Mouse (Mus musculus): ENCODE measurements around the gene Naaladl2. TPM values are rescaled to one million over a fixed set of nuclear protein-coding genes. Genes with fewer than 3 reads are reported as not detected.
A peak's percentile ranks its signal among the peaks of the same experiment; 100 is the strongest.

Gene Naaladl2
- polyA plus RNA-seq, 1 experiment from 2014 or later = 0.23 TPM

GRCm38 (mm10) chr3:24938507-24939182 lies 205.4 kb downstream of the Naaladl2 start:
- DNase-seq (no peak), ATAC-seq (ENCODE audit: low read depth) (no peak)
- Histone ChIP-seq H3K4me1 (replicated peaks) (no peaks in the 10 kb centered on the region), H3K27me3 (no peaks in the 10 kb centered on the region), H3K27ac (no peak overlapping the region), H3K4me2 (no peak overlapping the region), H3K4me3 (replicated peaks) (no peak overlapping the region), H3K9ac (no peak overlapping the region), H3K36me3 (no peaks in the 10 kb centered on the region), H3K9me3 (replicated peaks) (no peaks in the 10 kb centered on the region)
- WGBS (ENCODE audit: insufficient replicate concordance) = 64% methylated on average over 5 of the region's 5 CpGs

DNA sequence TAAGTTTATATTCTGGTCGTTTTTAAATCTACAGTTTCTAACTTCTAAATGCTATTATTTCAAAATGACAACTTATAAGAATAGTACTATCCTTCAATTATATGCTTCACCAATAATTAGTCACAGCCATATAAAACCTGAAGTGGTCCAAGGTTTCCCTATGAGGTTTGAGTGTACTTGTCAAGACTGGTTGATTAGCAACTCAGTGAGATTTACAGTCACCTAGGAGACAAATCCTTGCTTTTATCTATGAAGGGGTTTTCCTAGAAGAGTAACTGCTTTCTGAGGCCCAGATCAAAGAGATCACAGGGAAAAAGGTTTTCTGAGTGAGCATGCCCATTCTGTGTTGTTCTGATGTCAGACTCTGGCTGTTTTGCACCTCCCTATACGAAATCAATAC lies 222.2 kb downstream of the Naaladl2 start:
- Histone ChIP-seq H3K4me3 (replicated peaks) (no peak overlapping the region), H3K4me1 (replicated peaks) (no peaks in the 10 kb centered on the region), H3K9ac (no peak overlapping the region), H3K9me3 (replicated peaks) (no peaks in the 10 kb centered on the region), H3K36me3 (no peaks in the 10 kb centered on the region), H3K27ac (no peak overlapping the region), H3K27me3 (no peaks in the 10 kb centered on the region), H3K4me2 (no peak overlapping the region)
- DNase-seq (no peak), ATAC-seq (ENCODE audit: low read depth) (no peak)
- 24% methylated on average over 2 of the region's 2 CpGs for WGBS (ENCODE audit: insufficient replicate concordance)

GRCm38 (mm10) chr3:24921401-24921800 lies 222.7 kb downstream of the Naaladl2 start:
- Histone ChIP-seq H3K4me1 (replicated peaks) (no peaks in the 10 kb centered on the region), H3K27ac (no peak overlapping the region), H3K4me2 (no peak overlapping the region), H3K9me3 (replicated peaks) (no peaks in the 10 kb centered on the region), H3K9ac (no peak overlapping the region), H3K27me3 (no peaks in the 10 kb centered on the region), H3K4me3 (replicated peaks) (no peak overlapping the region), H3K36me3 (no peaks in the 10 kb centered on the region)
- DNase-seq (no peak), ATAC-seq (ENCODE audit: low read depth) (no peak)
- 46% methylated on average over 6 of the region's 6 CpGs for WGBS (ENCODE audit: insufficient replicate concordance)

DNA sequence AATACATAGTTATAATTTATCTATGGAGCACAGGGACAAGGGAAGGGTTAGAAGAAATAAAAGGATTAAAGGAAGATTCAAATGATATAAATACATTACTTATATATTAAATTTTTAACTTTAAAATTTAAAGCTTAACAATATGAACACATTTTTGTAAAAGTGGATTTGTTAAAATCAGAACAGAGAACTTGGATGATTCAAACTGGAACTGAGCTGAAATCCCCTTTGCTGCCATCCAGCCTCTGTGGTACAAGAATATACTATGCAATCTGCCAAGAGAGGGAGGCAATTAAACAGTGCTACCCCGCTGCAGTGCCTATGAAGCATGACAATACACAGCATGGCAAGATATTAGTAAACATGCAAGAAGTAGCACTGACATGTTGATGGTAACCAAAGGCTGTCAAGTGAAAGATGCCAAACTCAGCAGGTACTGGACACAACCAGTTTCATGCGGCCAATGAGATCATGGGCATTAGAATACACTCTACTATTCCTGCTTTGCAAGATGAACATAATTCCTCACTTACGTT lies 238.6 kb downstream of the Naaladl2 start:
- WGBS (ENCODE audit: insufficient replicate concordance) = 50% methylated on average over 3 of the region's 3 CpGs
- DNase-seq (no peak), ATAC-seq (ENCODE audit: low read depth) (no peak)
- Histone ChIP-seq H3K27ac (no peak overlapping the region), H3K27me3 (no peaks in the 10 kb centered on the region), H3K4me3 (replicated peaks) (no peak overlapping the region), H3K9me3 (replicated peaks) (no peaks in the 10 kb centered on the region), H3K4me1 (replicated peaks) (no peaks in the 10 kb centered on the region), H3K9ac (no peak overlapping the region), H3K36me3 (no peaks in the 10 kb centered on the region), H3K4me2 (no peak overlapping the region)

GRCm38 (mm10) chr3:24888801-24889200 lies 255.3 kb downstream of the Naaladl2 start:
- no peaks in the 10 kb centered on the region for H3K27me3 ChIP-seq
- H3K36me3 ChIP-seq = no peaks in the 10 kb centered on the region
- H3K4me1 ChIP-seq (replicated peaks) = no peaks in the 10 kb centered on the region
- H3K4me3 ChIP-seq (replicated peaks) = no peak overlapping the region
- WGBS (ENCODE audit: insufficient replicate concordance) = 65% methylated on average over 3 of the region's 3 CpGs
- H3K9me3 ChIP-seq (replicated peaks) = no peaks in the 10 kb centered on the region
- no peak overlapping the region for H3K4me2 ChIP-seq
- no peak overlapping the region for H3K9ac ChIP-seq
- no peak for ATAC-seq (ENCODE audit: low read depth)
- no peak for DNase-seq
- no peak overlapping the region for H3K27ac ChIP-seq

DNA sequence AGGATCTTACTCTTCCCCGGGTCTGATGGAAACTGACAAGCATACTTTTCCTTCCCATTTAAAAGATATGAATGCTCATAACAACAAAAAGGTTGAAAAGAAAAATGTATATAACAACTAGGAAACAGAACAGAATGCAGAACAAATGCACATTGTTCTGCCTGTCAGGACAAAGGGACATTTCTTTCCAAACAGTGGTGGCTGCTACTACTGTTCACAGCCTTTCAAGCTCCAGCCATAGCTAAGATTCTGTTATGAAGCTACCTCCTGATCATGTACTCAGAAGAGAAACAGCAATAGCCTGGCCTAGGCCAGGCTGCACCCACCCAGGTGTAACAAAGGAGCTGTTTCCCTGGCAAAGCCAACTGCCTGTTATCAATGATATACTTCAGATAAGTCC lies 271.8 kb downstream of the Naaladl2 start:
- H3K4me1 ChIP-seq (replicated peaks) = no peaks in the 10 kb centered on the region
- no peak overlapping the region for H3K4me2 ChIP-seq
- no peak overlapping the region for H3K4me3 ChIP-seq (replicated peaks)
- no peak for DNase-seq
- no peaks in the 10 kb centered on the region for H3K9me3 ChIP-seq (replicated peaks)
- no peak overlapping the region for H3K9ac ChIP-seq
- ATAC-seq (ENCODE audit: low read depth) = no peak
- H3K36me3 ChIP-seq = no peaks in the 10 kb centered on the region
- 56% methylated on average over 1 of the region's 1 CpGs for WGBS (ENCODE audit: insufficient replicate concordance)
- no peaks in the 10 kb centered on the region for H3K27me3 ChIP-seq
- H3K27ac ChIP-seq = no peak overlapping the region

DNA sequence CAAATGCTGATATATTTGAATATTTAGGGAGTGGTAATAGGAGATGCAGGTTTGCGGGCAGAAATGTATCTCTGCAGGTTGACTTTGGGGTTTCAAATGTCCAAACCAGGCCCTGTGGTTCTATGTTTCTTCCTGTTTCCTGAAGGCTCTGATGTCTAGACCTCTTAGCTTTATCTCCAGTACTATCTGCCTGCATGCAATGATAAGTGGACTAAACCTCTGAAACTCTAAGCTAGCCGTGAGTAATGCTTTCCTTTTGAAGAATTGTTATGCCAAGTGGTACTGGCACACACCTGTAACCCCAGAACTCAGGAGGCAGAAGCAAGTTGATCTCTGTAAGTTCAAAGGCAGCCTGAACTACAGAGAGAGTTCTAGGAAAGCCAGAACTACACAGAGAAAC lies 291.1 kb downstream of the Naaladl2 start:
- no peaks in the 10 kb centered on the region for H3K36me3 ChIP-seq
- WGBS (ENCODE audit: insufficient replicate concordance) = 39% methylated on average over 2 of the region's 2 CpGs
- no peak overlapping the region for H3K27ac ChIP-seq
- DNase-seq (no peak), ATAC-seq (ENCODE audit: low read depth) (no peak)
- no peak overlapping the region for H3K4me2 ChIP-seq
- no peaks in the 10 kb centered on the region for H3K9me3 ChIP-seq (replicated peaks)
- no peak overlapping the region for H3K4me3 ChIP-seq (replicated peaks)
- no peak overlapping the region for H3K9ac ChIP-seq
- no peaks in the 10 kb centered on the region for H3K4me1 ChIP-seq (replicated peaks)
- no peaks in the 10 kb centered on the region for H3K27me3 ChIP-seq

- Histone ChIP-seq H3K4me2 (no peak overlapping the region), H3K27ac (no peak overlapping the region), H3K36me3 (no peaks in the 10 kb centered on the region), H3K4me3 (replicated peaks) (no peak overlapping the region), H3K9me3 (replicated peaks) (no peaks in the 10 kb centered on the region), H3K9ac (no peak overlapping the region), H3K4me1 (replicated peaks) (no peaks in the 10 kb centered on the region), H3K27me3 (no peaks in the 10 kb centered on the region)
- ATAC-seq (ENCODE audit: low read depth) (no peak), DNase-seq (no peak)
- WGBS (ENCODE audit: insufficient replicate concordance) = 42% methylated on average over 2 of the region's 2 CpGs
Observed at GRCm38 (mm10) chr3:24796739-24797138, 347.3 kb downstream of the Naaladl2 start.

- H3K36me3 ChIP-seq = no peaks in the 10 kb centered on the region
- WGBS (ENCODE audit: insufficient replicate concordance) = 44% methylated on average over 1 of the region's 1 CpGs
Observed at GRCm38 (mm10) chr3:24787451-24788148, 356.5 kb downstream of the Naaladl2 start.

GRCm38 (mm10) chr3:24784108-24784507 lies 360.0 kb downstream of the Naaladl2 start:
- no peak overlapping the region for H3K4me2 ChIP-seq
- H3K4me3 ChIP-seq (replicated peaks) = no peak overlapping the region
- H3K36me3 ChIP-seq = no peaks in the 10 kb centered on the region
- 65% methylated on average over 3 of the region's 3 CpGs for WGBS (ENCODE audit: insufficient replicate concordance)
- ATAC-seq (ENCODE audit: low read depth) = no peak
- no peak for DNase-seq
- H3K4me1 ChIP-seq (replicated peaks) = no peaks in the 10 kb centered on the region
- no peak overlapping the region for H3K27ac ChIP-seq
- H3K27me3 ChIP-seq = no peaks in the 10 kb centered on the region
- H3K9me3 ChIP-seq (replicated peaks) = no peaks in the 10 kb centered on the region
- H3K9ac ChIP-seq = no peak overlapping the region

More at GRCm38 (mm10) chr3:24787451-24788148, 356.5 kb downstream of the Naaladl2 start:
- ATAC-seq (ENCODE audit: low read depth) (no peak), DNase-seq (no peak)
- Histone ChIP-seq H3K4me3 (replicated peaks) (no peak overlapping the region), H3K4me1 (replicated peaks) (no peaks in the 10 kb centered on the region), H3K4me2 (no peak overlapping the region), H3K9ac (no peak overlapping the region), H3K27ac (no peak overlapping the region), H3K27me3 (no peaks in the 10 kb centered on the region), H3K9me3 (replicated peaks) (no peaks in the 10 kb centered on the region)

DNA sequence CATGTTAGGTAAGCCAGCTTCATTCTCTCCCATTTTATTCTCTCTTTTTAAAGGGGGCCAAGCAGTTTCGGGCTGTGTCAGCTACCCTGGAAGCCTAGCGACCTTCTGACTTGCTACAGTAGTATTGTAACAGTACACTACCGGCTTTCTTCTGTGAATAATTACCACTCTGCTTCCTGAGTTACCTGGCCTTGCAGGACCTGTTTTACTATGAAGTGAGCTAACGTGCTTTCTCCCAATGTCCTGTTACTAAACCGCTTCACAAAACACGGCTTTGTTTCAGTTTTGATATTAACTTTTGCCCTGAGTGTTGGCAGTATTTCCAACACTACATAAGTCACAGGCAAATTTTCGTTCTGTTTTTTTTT lies 360.6 kb downstream of the Naaladl2 start:
- 59% methylated on average over 7 of the region's 7 CpGs for WGBS (ENCODE audit: insufficient replicate concordance)
- H3K4me3 ChIP-seq (replicated peaks) = peak overlapping the region; percentile 25; the same call in 1 of the 2 replicates
- no peaks in the 10 kb centered on the region for H3K4me1 ChIP-seq (replicated peaks)
- DNase-seq = no peak
- peak overlapping the region; percentile 31 for H3K4me2 ChIP-seq
- H3K36me3 ChIP-seq = no peaks in the 10 kb centered on the region
- no peaks in the 10 kb centered on the region for H3K9me3 ChIP-seq (replicated peaks)
- no peak overlapping the region for H3K27ac ChIP-seq
- ATAC-seq (ENCODE audit: low read depth) = no peak
- no peaks in the 10 kb centered on the region for H3K27me3 ChIP-seq
- H3K9ac ChIP-seq = no peak overlapping the region
